Mouse (Mus musculus): ENCODE data around the gene Vmn2r13. TPM values are rescaled to one million over a fixed set of nuclear protein-coding genes. Genes with fewer than 3 reads are reported as not detected.

Vmn2r13 gene
- not detected for polyA plus RNA-seq (2017; shearing (Covaris generic))

DNA sequence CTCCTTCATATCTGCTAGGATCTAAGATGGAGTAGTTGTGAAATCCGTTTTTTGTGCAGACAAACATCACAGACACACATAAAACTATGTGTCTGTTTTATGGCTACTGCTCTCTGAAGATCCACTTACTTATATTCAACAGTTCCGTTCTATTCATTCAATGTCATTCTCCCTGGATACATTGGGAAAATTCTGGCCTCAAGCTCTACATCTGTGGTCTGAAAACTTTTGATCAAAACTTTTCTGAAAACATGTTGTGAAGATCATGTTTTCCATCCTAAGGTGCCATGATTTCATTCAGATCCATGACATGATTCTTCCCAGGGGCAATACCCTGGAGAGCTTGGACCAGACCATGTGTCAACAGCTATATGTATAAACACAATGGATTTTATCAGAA lies at the start of gene Vmn2r13:
TSS of gene Vmn2r13 (minus strand) at position 101 of the 400 bp plus-strand sequence.

DNA sequence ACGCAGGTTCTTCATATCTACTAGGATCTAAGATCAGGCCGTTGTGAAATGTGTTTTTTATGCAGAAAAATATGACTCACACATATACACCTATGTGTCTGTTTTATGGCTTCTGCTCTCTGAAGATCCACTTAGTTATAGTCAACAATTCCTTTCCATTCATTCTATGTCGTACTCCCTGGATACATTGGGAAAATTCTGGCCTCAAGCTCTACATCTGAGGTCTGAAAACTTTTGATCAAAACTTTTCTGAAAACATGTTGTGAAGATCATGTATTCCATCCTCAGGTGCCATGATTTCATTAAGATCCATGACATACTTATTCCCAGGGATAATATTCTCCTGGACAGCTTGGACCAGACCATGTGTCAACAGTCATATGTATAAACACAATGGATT lies 32.6 kb upstream of the Vmn2r13 start, which contains the start of gene Vmn2r14:
TSS of gene Vmn2r14 (minus strand) at position 101 of the 400 bp plus-strand sequence.

Other genes starting within 250 kb of the Vmn2r13 start
- gene Vmn2r10, start 185.7 kb downstream of the Vmn2r13 start, polyA plus RNA-seq (2017; shearing (Covaris generic)) = not detected
- gene Vmn2r11, start 132.6 kb downstream of the Vmn2r13 start, polyA plus RNA-seq (2017; shearing (Covaris generic)) = 0.11 TPM
- gene Vmn2r12, start 94.2 kb downstream of the Vmn2r13 start, polyA plus RNA-seq (2017; shearing (Covaris generic)) = not detected
- not detected for gene Vmn2r14, start 32.5 kb upstream of the Vmn2r13 start, polyA plus RNA-seq (2017; shearing (Covaris generic))
- not detected for gene Vmn2r15, start 105.4 kb upstream of the Vmn2r13 start, polyA plus RNA-seq (2017; shearing (Covaris generic))
- not detected for gene Vmn2r16, start 138.0 kb upstream of the Vmn2r13 start, polyA plus RNA-seq (2017; shearing (Covaris generic))
- gene Vmn2r17, start 227.5 kb upstream of the Vmn2r13 start, polyA plus RNA-seq (2017; shearing (Covaris generic)) = not detected

All from inflammation-experienced regulatory T-cells, adult 16 weeks (primary cell).